Comparison of ENCODE assay signal across 22 mouse cellular contexts in the genomic region with DNA sequence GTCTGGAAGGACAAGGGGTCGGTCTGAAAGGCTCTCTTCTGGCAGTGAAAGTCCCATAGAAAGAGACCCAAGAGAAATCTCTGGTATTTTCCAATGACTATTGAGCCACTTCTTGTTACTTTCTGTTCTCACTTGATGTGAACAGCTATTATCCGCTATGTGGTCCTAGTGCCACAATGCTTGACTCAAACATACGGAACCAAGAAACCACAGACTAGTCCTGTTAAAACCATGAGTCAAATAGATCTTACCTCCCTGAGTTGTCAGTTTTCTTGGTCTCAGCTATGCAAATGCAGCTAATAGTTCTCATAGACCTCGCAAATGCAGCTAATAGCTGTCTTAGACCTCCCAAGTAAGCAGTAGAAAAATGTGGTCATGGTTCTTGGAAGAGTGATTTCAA. TPM values are rescaled to one million over a fixed set of nuclear protein-coding genes. Genes with fewer than 3 reads are reported as not detected.
"Had no signal": no experiment of that assay in that cellular context is flagged by ENCODE, and none has a peak within 500 bp of the region (broad histone marks: within the 10 kb centered on the region; RNA-seq: fewer than 3 reads in every experiment).

No protein-coding gene starts in this region.

- ATAC-seq: liver, embryonic 12.5 days; midbrain, embryonic 16.5 days had no signal

- H3K36me3 ChIP-seq: limb, embryonic 15.5 days; liver, embryonic 12.5 days; midbrain, embryonic 12.5 days; neural tube, embryonic 13.5 days had no signal

- H3K27me3 ChIP-seq: limb, embryonic 15.5 days; liver, embryonic 12.5 days; midbrain, embryonic 12.5 days; neural tube, embryonic 13.5 days had no signal

- H3K4me2 ChIP-seq: limb, embryonic 15.5 days; liver, embryonic 12.5 days; lung, embryonic 14.5 days; midbrain, embryonic 12.5 days; neural tube, embryonic 13.5 days had no signal

- H3K27ac ChIP-seq: layer of hippocampus, adult 2 months; limb, embryonic 15.5 days; liver, embryonic 12.5 days; midbrain, embryonic 12.5 days; neural tube, embryonic 13.5 days; stomach, postnatal 0 days had no signal

- H3K4me3 ChIP-seq: layer of hippocampus, adult 2 months; limb, embryonic 15.5 days; liver, embryonic 12.5 days; midbrain, embryonic 12.5 days; neural tube, embryonic 13.5 days had no signal

- DNase-seq: kidney, postnatal 10 days; kidney, postnatal 4 days; lung, embryonic 14.5 days; lung, postnatal 10 days; lung, postnatal 4 days; right cerebral cortex, postnatal 14 days; thymus, postnatal 4 days had no signal

- H3K4me1 ChIP-seq: limb, embryonic 15.5 days; liver, embryonic 12.5 days; midbrain, embryonic 12.5 days; neural tube, embryonic 13.5 days had no signal

- H3K9ac ChIP-seq: limb, embryonic 15.5 days; liver, embryonic 12.5 days; lung, embryonic 14.5 days; midbrain, embryonic 12.5 days; neural tube, embryonic 13.5 days had no signal

- H3K9me3 ChIP-seq: limb, embryonic 15.5 days; liver, embryonic 12.5 days; megakaryocyte, embryonic 14.5 days; midbrain, embryonic 12.5 days; neural tube, embryonic 13.5 days had no signal

RNA-seq across cellular contexts. Expression of a gene that starts 18.4 kb away (rescaled TPM):
- total RNA-seq: layer of hippocampus, adult 2 months; layer of hippocampus, postnatal 14 days; left cerebral cortex, adult 18-20 months; left cerebral cortex, postnatal 14 days had no signal
- polyA plus RNA-seq: kidney, embryonic 14.5 days; limb, embryonic 11.5 days; limb, embryonic 15.5 days; lung, embryonic 14.5 days; midbrain, embryonic 12.5 days; midbrain, embryonic 16.5 days; neural tube, embryonic 13.5 days; spleen, adult 2 months; stomach, postnatal 0 days had no signal

RNA-seq across cellular contexts. Expression of a gene that starts 58.5 kb away (rescaled TPM):
- polyA plus RNA-seq: kidney, embryonic 14.5 days; limb, embryonic 11.5 days; liver, embryonic 12.5 days; liver, embryonic 16.5 days; midbrain, embryonic 12.5 days; neural tube, embryonic 13.5 days; spleen, adult 2 months had no signal
